In the genomic region with DNA sequence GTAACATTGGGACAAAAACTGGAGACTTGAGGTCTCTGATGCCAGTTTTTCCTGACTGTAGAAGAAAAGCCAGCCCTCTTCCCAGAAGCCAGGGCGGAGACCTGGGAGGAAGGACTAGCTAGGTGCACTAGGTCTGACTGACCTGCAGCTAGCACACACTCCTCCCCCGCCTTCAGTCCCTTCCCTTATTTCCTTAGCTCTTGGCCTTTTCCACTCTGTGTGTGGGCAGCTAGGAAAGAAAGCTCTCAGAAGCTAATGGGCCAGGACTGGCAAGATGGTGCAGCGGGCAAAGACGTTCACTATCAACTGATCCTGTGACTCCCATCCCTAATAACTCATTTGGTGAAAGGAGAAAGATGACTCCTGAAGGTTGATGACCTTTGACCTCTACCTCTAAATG, we compare ENCODE assay signal across 30 mouse cellular contexts. TPM values are rescaled to one million over a fixed set of nuclear protein-coding genes. Genes with fewer than 3 reads are reported as not detected.
"Had no signal": no experiment of that assay in that cellular context is flagged by ENCODE, and none has a peak within 500 bp of the region (broad histone marks: within the 10 kb centered on the region; RNA-seq: fewer than 3 reads in every experiment).

No protein-coding gene starts in this region.

- H3K4me2 ChIP-seq: limb, embryonic 12.5 days; limb, embryonic 13.5 days; limb, embryonic 15.5 days; liver, embryonic 11.5 days; liver, embryonic 12.5 days; liver, embryonic 13.5 days; liver, embryonic 15.5 days; lung, embryonic 14.5 days; lung, embryonic 15.5 days; midbrain, embryonic 11.5 days; midbrain, embryonic 12.5 days; midbrain, embryonic 13.5 days; midbrain, embryonic 15.5 days; neural tube, embryonic 12.5 days had no signal

- H3K27me3 ChIP-seq: limb, embryonic 12.5 days; limb, embryonic 13.5 days; limb, embryonic 15.5 days; liver, embryonic 15.5 days; lung, embryonic 15.5 days; midbrain, embryonic 15.5 days; neural tube, embryonic 12.5 days had no signal

- H3K4me1 ChIP-seq: liver, embryonic 12.5 days; liver, embryonic 13.5 days; liver, embryonic 15.5 days; megakaryocyte, embryonic 14.5 days had no signal

- H3K9me3 ChIP-seq: limb, embryonic 10.5 days; limb, embryonic 12.5 days; limb, embryonic 13.5 days; limb, embryonic 15.5 days; liver, embryonic 12.5 days; liver, embryonic 13.5 days; liver, embryonic 15.5 days; lung, embryonic 15.5 days; megakaryocyte, embryonic 14.5 days; midbrain, embryonic 10.5 days; midbrain, embryonic 12.5 days; midbrain, embryonic 13.5 days; midbrain, embryonic 15.5 days; neural tube, embryonic 12.5 days had no signal

- H3K27ac ChIP-seq: limb, embryonic 12.5 days; limb, embryonic 13.5 days; liver, embryonic 12.5 days; liver, embryonic 13.5 days; liver, embryonic 14.5 days; liver, embryonic 15.5 days; lung, embryonic 15.5 days; macrophage; midbrain, embryonic 10.5 days; midbrain, embryonic 12.5 days; midbrain, embryonic 13.5 days; midbrain, embryonic 15.5 days; neural tube, embryonic 12.5 days had no signal

- H3K36me3 ChIP-seq: limb, embryonic 10.5 days; limb, embryonic 12.5 days; limb, embryonic 13.5 days; limb, embryonic 15.5 days; liver, embryonic 12.5 days; liver, embryonic 13.5 days; liver, embryonic 15.5 days; lung, embryonic 15.5 days; midbrain, embryonic 10.5 days; midbrain, embryonic 12.5 days; midbrain, embryonic 13.5 days; midbrain, embryonic 15.5 days; neural tube, embryonic 12.5 days had no signal

- H3K9ac ChIP-seq: limb, embryonic 12.5 days; limb, embryonic 13.5 days; limb, embryonic 15.5 days; liver, embryonic 12.5 days; liver, embryonic 13.5 days; liver, embryonic 14.5 days; liver, embryonic 15.5 days; liver, postnatal 0 days; lung, embryonic 14.5 days; lung, embryonic 15.5 days; midbrain, embryonic 12.5 days; midbrain, embryonic 13.5 days; midbrain, embryonic 15.5 days; neural tube, embryonic 12.5 days had no signal

- H3K4me3 ChIP-seq: limb, embryonic 10.5 days; limb, embryonic 12.5 days; limb, embryonic 13.5 days; limb, embryonic 15.5 days; liver, embryonic 12.5 days; liver, embryonic 13.5 days; liver, embryonic 15.5 days; lung, embryonic 15.5 days; megakaryocyte, embryonic 14.5 days; midbrain, embryonic 10.5 days; midbrain, embryonic 12.5 days; midbrain, embryonic 13.5 days; midbrain, embryonic 15.5 days; myocyte; neural tube, embryonic 12.5 days had no signal

- DNase-seq: liver; liver, embryonic 13.5 days; liver, postnatal 0 days; lung, adult 18-20 months; lung, adult 2 months; lung, embryonic 14.5 days; lung, postnatal 10 days; lung, postnatal 14 days; lung, postnatal 36 days; lung, postnatal 4 days; midbrain, embryonic 14.5 days had no signal

- ATAC-seq: liver, embryonic 12.5 days; liver, postnatal 0 days; lung, postnatal 0 days; midbrain, embryonic 13.5 days; midbrain, embryonic 15.5 days had no signal

RNA-seq across cellular contexts. Expression of a gene that starts 17.8 kb away (rescaled TPM):
- polyA plus RNA-seq: macrophage had no signal
